Mouse (Mus musculus): ENCODE data around the gene Sema5b. TPM values are rescaled to one million over a fixed set of nuclear protein-coding genes. Genes with fewer than 3 reads are reported as not detected.

The Sema5b gene
- polyA plus RNA-seq, 1 experiment from 2014 or later: 6.8 TPM

GRCm38 (mm10) chr16:35519245-35519644, 21.7 kb upstream of the Sema5b start:
- 49% methylated on average over 7 of the region's 7 CpGs for WGBS
- no peak overlapping the region for H3K27ac ChIP-seq (replicated peaks)
- H3K4me1 ChIP-seq: no peaks in the 10 kb centered on the region
- no peak for ATAC-seq (ENCODE audit: insufficient number of reproducible peaks, low FRiP score, low TSS enrichment, low read depth)
- H3K36me3 ChIP-seq: no peaks in the 10 kb centered on the region
- H3K4me2 ChIP-seq (replicated peaks): no peak overlapping the region
- no peak overlapping the region for H3K9ac ChIP-seq
- H3K27me3 ChIP-seq: no peaks in the 10 kb centered on the region
- no peaks in the 10 kb centered on the region for H3K9me3 ChIP-seq (replicated peaks)
- H3K4me3 ChIP-seq (replicated peaks): no peak overlapping the region

- Histone ChIP-seq H3K4me1 (no peaks in the 10 kb centered on the region), H3K27me3 (no peaks in the 10 kb centered on the region), H3K36me3 (no peaks in the 10 kb centered on the region), H3K9me3 (replicated peaks) (no peaks in the 10 kb centered on the region), H3K9ac (no peak overlapping the region), H3K27ac (replicated peaks) (no peak overlapping the region), H3K4me3 (replicated peaks) (no peak overlapping the region), H3K4me2 (replicated peaks) (no peak overlapping the region)
- WGBS: 52% methylated on average over 4 of the region's 4 CpGs
- ATAC-seq (ENCODE audit: insufficient number of reproducible peaks, low FRiP score, low TSS enrichment, low read depth): no peak
Measured at GRCm38 (mm10) chr16:35524200-35524599, 16.7 kb upstream of the Sema5b start.

GRCm38 (mm10) chr16:35534630-35535029, 6.3 kb upstream of the Sema5b start:
- Histone ChIP-seq H3K9me3 (replicated peaks) (no peaks in the 10 kb centered on the region), H3K4me3 (replicated peaks) (no peak overlapping the region), H3K4me2 (replicated peaks) (no peak overlapping the region), H3K27ac (replicated peaks) (no peak overlapping the region), H3K27me3 (peaks cover 30% of the 10 kb centered on the region), H3K9ac (no peak overlapping the region), H3K4me1 (peaks cover 1% of the 10 kb centered on the region; the same call in 1 of the 2 replicates), H3K36me3 (no peaks in the 10 kb centered on the region)
- 67% methylated on average over 3 of the region's 3 CpGs for WGBS
- no peak for ATAC-seq (ENCODE audit: insufficient number of reproducible peaks, low FRiP score, low TSS enrichment, low read depth)

- ATAC-seq (ENCODE audit: insufficient number of reproducible peaks, low FRiP score, low TSS enrichment, low read depth): no peak
- H3K4me2 ChIP-seq (replicated peaks): no peak overlapping the region
- H3K9me3 ChIP-seq (replicated peaks): no peaks in the 10 kb centered on the region
- no peak overlapping the region for H3K27ac ChIP-seq (replicated peaks)
- peaks cover 30% of the 10 kb centered on the region for H3K4me1 ChIP-seq
- peaks cover 53% of the 10 kb centered on the region for H3K27me3 ChIP-seq
- WGBS: 65% methylated on average over 8 of the region's 8 CpGs
- H3K36me3 ChIP-seq: no peaks in the 10 kb centered on the region
- no peak overlapping the region for H3K4me3 ChIP-seq (replicated peaks)
- H3K9ac ChIP-seq: no peak overlapping the region
Measured at GRCm38 (mm10) chr16:35537651-35538050, 3.3 kb upstream of the Sema5b start.

GRCm38 (mm10) chr16:35539041-35539440, 1.9 kb upstream of the Sema5b start:
- H3K27me3 ChIP-seq: peaks cover 65% of the 10 kb centered on the region
- no peak for ATAC-seq (ENCODE audit: insufficient number of reproducible peaks, low FRiP score, low TSS enrichment, low read depth)
- H3K27ac ChIP-seq (replicated peaks): no peak overlapping the region
- no peaks in the 10 kb centered on the region for H3K9me3 ChIP-seq (replicated peaks)
- no peak overlapping the region for H3K4me2 ChIP-seq (replicated peaks)
- H3K9ac ChIP-seq: no peak overlapping the region
- no peak overlapping the region for H3K4me3 ChIP-seq (replicated peaks)
- no peaks in the 10 kb centered on the region for H3K36me3 ChIP-seq
- peaks cover 31% of the 10 kb centered on the region for H3K4me1 ChIP-seq
- 46% methylated on average over 10 of the region's 10 CpGs for WGBS

GRCm38 (mm10) chr16:35540333-35541116, 420 bp upstream of the Sema5b start:
- H3K27ac ChIP-seq (replicated peaks): no peak overlapping the region
- no peaks in the 10 kb centered on the region for H3K36me3 ChIP-seq
- H3K4me3 ChIP-seq (replicated peaks): peak overlapping the region; percentile 59
- H3K4me2 ChIP-seq (replicated peaks): peak overlapping the region; percentile 98
- no peak overlapping the region for H3K9ac ChIP-seq
- ATAC-seq (ENCODE audit: insufficient number of reproducible peaks, low FRiP score, low TSS enrichment, low read depth): no peak
- peaks cover 73% of the 10 kb centered on the region for H3K27me3 ChIP-seq
- H3K4me1 ChIP-seq: peaks cover 31% of the 10 kb centered on the region
- no peaks in the 10 kb centered on the region for H3K9me3 ChIP-seq (replicated peaks)
- WGBS: under 1% methylated on average over 23 of the region's 23 CpGs

GRCm38 (mm10) chr16:35541661-35542420, 896 bp downstream of the Sema5b start:
- H3K9ac ChIP-seq: 0 out of 2 replicates have a peak overlapping the region, but pooled peaks have one; percentile 35
- H3K27ac ChIP-seq (replicated peaks): no peak overlapping the region
- peaks cover 68% of the 10 kb centered on the region for H3K27me3 ChIP-seq
- peak overlapping the region; percentile 98 for H3K4me2 ChIP-seq (replicated peaks)
- peak overlapping the region; percentile 59 for H3K4me3 ChIP-seq (replicated peaks)
- peak; percentile 25; the same call in 1 of the 2 replicates for ATAC-seq (ENCODE audit: insufficient number of reproducible peaks, low FRiP score, low TSS enrichment, low read depth)
- WGBS: under 1% methylated on average over 54 of the region's 54 CpGs
- H3K36me3 ChIP-seq: no peaks in the 10 kb centered on the region
- no peaks in the 10 kb centered on the region for H3K9me3 ChIP-seq (replicated peaks)
- H3K4me1 ChIP-seq: peaks cover 31% of the 10 kb centered on the region

GRCm38 (mm10) chr16:35542421-35542780, 1.5 kb downstream of the Sema5b start:
- peak overlapping the region; percentile 98 for H3K4me2 ChIP-seq (replicated peaks)
- H3K27ac ChIP-seq (replicated peaks): no peak overlapping the region
- ATAC-seq (ENCODE audit: insufficient number of reproducible peaks, low FRiP score, low TSS enrichment, low read depth): no peak
- no peaks in the 10 kb centered on the region for H3K9me3 ChIP-seq (replicated peaks)
- H3K27me3 ChIP-seq: peaks cover 65% of the 10 kb centered on the region
- 2% methylated on average over 27 of the region's 27 CpGs for WGBS
- no peaks in the 10 kb centered on the region for H3K36me3 ChIP-seq
- peak overlapping the region; percentile 59 for H3K4me3 ChIP-seq (replicated peaks)
- no peak overlapping the region for H3K9ac ChIP-seq
- H3K4me1 ChIP-seq: peaks cover 31% of the 10 kb centered on the region

- no peak for ATAC-seq (ENCODE audit: insufficient number of reproducible peaks, low FRiP score, low TSS enrichment, low read depth)
- H3K9me3 ChIP-seq (replicated peaks): no peaks in the 10 kb centered on the region
- no peaks in the 10 kb centered on the region for H3K36me3 ChIP-seq
- H3K27me3 ChIP-seq: peaks cover 35% of the 10 kb centered on the region
- peaks cover 21% of the 10 kb centered on the region for H3K4me1 ChIP-seq
- H3K9ac ChIP-seq: no peak overlapping the region
- WGBS: 76% methylated on average over 4 of the region's 4 CpGs
- no peak overlapping the region for H3K27ac ChIP-seq (replicated peaks)
- no peak overlapping the region for H3K4me2 ChIP-seq (replicated peaks)
- H3K4me3 ChIP-seq (replicated peaks): no peak overlapping the region
Measured at GRCm38 (mm10) chr16:35545723-35546122, 4.8 kb downstream of the Sema5b start.

- H3K9me3 ChIP-seq (replicated peaks): no peaks in the 10 kb centered on the region
- H3K27ac ChIP-seq (replicated peaks): no peak overlapping the region
- H3K4me2 ChIP-seq (replicated peaks): no peak overlapping the region
- no peak overlapping the region for H3K4me3 ChIP-seq (replicated peaks)
- peaks cover 18% of the 10 kb centered on the region for H3K27me3 ChIP-seq
- no peak for ATAC-seq (ENCODE audit: insufficient number of reproducible peaks, low FRiP score, low TSS enrichment, low read depth)
- no peaks in the 10 kb centered on the region for H3K4me1 ChIP-seq
- H3K9ac ChIP-seq: no peak overlapping the region
- H3K36me3 ChIP-seq: no peaks in the 10 kb centered on the region
Measured at GRCm38 (mm10) chr16:35547966-35548365, 7.0 kb downstream of the Sema5b start.

GRCm38 (mm10) chr16:35549354-35549753, 8.4 kb downstream of the Sema5b start:
- Histone ChIP-seq H3K27me3 (peaks cover 8% of the 10 kb centered on the region; the same call in 1 of the 2 replicates), H3K27ac (replicated peaks) (no peak overlapping the region), H3K4me1 (no peaks in the 10 kb centered on the region), H3K4me3 (replicated peaks) (no peak overlapping the region), H3K36me3 (no peaks in the 10 kb centered on the region), H3K4me2 (replicated peaks) (no peak overlapping the region), H3K9me3 (replicated peaks) (no peaks in the 10 kb centered on the region), H3K9ac (no peak overlapping the region)
- 96% methylated on average over 2 of the region's 2 CpGs for WGBS
- ATAC-seq (ENCODE audit: insufficient number of reproducible peaks, low FRiP score, low TSS enrichment, low read depth): no peak

Measured in embryonic facial prominence, embryonic 15.5 days (tissue).